Mouse (Mus musculus) retina, postnatal 1 day (tissue): Measurements from ENCODE around the gene Srpr.

Experiments
- DNase-seq: peaks from one replicate; pipeline ENCODE4 v3.0.0-alpha.2; 2012

The Srpr gene

DNA sequence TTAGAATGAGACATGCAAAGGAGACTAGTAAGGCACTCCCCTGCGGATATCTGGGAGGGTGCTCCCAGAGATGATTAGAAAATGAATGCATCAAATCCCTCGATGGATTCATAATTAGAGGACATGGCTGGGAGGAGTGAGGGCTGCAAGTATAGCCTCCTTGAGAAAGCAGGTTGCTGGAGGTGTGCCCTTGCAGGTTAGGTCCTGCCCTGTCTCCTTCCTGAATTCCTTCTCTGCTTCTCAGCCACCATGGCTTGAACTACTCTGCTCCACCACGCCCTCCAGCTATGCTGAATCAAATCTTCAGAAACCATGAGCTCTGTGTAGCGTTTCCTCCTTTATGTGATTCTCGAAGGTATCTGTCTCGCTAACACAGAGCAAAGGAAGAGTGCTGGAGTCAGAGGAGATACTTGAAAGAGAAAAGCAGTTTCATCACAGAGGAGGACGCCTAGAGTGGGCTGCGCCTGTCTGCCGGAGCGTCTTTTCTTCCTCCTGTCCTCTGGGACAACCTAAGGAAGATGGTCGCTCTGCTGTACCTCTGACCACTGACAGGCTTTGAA, 6.9 kb upstream of the Srpr start:
- no peak for DNase-seq

DNA sequence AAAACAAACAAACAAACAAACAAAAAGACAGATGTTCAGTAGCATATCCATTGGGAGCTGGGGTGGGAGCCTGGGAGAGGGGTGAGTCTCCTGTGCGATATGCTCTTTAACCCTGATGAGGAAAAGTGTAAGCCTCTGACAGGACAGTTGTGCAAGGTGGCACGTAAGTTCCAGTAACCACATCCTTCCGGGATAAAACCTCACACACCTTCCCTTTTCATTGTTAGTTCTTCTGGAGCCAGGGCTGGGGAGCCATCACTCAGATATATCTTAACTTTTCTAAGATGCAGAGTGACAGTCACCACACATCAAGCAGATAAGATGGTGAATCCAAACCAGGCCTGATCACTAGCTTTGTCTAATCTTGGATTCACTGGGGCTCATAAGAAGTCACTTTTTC, 5.9 kb upstream of the Srpr start:
- DNase-seq: no peak

DNA sequence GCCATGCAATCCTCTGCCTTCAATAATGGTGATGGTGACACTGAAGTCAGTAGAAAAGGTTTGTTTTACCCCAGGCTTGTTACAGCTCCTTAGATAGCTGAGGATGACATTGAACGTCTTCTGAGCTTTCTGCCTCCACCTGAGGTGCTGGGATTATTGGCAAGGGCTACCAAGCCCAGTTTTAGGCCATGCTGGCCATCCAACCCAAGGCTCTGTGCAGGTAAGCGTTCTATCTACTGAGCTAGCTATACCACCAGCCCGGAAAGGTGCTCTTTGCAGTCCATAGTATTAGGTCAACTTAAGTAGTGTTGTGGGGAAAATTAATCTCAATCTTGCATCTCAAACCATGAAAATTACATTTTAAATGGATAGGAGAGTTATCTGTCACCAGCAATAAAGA, 2.4 kb upstream of the Srpr start:
- no peak for DNase-seq

DNA sequence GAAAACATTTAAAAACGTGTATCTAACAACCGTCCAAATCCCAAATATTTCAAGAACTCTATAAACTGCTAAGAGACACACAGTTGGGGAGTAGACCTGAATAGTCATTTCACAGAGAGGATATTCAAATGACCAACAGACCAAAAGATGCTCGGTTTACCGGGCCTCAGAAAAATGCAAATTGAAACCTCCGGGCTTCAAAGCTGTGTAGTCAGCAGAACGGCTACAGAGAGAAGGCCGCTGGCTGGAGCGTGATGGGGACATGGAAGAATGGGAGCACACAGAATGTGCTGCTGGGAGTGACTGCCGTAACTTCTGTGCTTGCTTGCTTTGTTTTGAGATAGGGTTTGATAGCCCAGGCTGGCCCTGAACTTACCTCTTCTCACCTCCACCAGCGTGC, 1.6 kb upstream of the Srpr start:
- DNase-seq: no peak

DNA sequence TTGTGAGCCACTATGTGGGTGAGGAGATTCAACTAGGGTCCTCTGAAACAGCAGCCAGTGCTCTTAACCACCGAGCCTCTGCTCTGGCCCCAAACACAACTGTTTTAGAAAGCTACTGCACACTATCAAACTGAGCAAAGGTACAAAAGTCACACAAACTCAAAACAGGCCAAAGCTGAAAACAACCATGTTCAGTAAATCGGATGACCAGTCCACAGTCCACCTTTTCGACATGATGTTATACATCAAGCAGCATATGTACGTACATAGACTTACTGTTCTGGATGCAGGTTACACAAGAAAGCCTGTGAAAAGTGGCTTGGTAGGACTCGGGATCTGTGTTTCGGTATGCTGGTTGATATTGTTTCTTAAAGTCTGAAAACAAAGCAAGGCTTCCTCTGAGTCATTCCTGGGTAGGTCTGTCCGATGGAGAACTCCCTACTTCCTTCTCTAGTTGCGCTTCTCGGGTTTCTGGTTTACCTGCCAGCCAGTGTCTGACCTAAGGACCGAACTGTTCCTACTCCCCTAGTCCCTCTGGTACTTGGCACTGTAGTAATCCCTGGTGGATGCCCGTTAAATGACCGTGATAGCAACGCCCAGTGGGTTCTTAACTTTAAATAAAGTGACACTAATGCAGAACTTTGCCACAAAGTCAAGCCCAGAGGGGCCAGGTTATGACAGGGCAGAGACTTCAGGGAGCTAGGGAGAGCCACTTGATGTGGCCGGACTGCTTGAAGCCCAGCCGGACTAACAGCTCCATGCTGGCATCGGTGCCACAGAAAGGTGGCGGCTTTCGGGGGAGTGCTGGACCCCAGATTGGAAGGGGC, 817 bp upstream of the Srpr start:
- no peak for DNase-seq

DNA sequence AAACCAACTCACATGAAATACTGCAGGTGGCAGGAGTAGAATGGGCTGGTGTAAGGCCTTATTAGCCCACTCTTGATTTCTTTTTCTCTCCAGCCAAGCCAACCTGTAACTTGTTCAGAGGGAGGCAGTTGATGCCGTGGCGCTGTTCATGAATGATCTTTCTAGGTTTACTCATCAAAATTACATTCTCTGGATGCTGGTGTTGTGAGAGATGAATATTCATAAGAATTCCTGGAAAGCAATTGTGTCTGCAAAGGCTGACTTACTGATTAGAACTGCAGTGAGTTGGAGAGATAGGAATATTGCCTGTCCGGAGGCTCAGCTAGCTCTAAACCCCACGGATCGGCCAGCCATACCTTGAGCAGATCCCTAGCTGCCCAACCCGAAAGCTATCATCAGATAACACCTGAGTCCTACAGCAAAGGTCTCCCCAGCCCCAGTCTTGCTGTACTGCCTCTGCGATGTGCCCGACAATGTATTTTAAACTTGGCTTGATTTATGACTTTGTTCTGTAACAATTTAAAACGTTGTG, 620 bp downstream of the Srpr start:
- no peak for DNase-seq

DNA sequence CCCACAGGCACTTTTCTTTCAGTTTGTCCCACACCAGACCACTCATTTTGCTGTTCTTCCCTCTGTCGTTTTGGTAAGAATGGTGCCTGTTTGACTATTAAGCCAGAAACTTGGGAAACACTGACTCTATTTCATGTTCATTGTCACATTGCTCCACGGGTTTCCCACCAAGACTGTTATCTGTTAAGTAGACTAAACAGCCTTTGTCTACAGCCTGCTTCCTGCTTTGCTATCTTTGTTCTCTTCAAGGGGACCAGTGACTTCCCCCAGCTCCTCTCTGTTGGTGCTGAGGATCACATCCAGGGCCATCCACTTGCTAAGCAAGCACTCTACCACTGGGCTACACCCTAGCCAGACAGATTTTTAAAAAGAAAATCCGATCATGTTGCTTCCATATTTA, 3.6 kb downstream of the Srpr start:
- DNase-seq: no peak

DNA sequence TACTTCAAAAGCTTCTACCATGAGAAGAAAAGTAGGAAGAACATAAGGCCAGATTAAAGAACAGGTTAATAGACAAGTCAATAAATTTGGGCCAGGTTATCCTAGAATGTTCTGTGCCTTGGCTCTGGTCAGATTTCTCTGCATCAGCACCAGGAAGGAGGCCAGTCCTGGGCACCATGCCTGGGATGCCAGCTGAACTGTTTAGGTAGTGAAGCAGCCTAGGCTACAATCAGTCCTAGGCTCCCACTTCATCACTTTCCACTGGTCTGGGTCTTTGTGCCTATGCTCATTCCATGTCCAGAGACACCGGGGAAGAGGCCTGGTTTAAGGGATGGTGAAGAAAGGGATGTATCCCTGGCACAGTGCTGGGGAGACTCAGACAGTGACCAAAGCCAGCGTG, 4.4 kb downstream of the Srpr start:
- no peak for DNase-seq

DNA sequence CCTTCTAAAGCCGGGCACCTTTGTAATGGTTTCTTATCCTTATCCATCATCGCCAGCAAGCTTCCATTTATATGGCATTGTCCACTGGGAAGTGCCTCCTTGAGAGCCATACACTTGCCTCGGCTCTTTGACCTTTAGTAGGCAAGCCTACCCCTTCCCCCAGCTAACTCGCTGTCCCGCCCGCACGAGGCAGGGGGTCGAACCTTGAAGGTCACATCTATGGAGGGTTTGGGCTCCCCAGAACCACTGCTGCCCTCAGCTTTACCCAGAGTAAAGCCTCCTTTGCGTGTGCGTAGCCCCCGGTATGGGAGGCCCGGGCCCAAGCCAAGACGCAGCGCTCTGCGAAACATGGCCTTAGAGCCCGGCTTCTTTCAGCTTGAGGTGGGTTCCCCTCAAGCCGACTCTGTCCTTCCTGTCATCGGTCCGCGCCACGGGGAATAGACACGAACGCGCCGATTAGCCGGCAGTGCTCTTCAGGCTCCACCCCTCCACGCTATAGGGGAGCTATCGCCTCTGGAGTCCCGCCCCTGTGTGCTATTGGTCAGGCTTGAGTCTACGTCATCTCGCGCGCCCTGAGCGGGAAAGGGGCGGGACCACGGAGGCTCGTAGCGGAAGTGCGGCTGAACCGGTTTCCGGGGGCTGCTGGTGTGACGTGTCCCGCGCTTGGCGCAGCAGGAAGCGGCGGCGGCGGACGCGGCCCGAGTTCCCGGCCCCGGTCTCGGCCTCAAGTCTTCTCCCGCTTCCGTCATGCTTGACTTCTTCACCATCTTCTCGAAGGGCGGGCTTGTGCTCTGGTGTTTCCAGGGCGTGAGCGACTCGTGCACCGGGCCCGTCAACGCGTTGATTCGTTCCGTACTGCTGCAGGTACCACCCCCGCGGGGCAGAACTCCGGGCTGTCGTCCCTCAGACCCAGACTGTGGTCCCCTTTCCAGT, 10.8 kb downstream of the Srpr start, which contains the start of gene Foxred1:
Gene Foxred1, minus strand, starts transcription at position 514 of the 933 bp plus-strand sequence.
- DNase-seq: peak; percentile 100

DNA sequence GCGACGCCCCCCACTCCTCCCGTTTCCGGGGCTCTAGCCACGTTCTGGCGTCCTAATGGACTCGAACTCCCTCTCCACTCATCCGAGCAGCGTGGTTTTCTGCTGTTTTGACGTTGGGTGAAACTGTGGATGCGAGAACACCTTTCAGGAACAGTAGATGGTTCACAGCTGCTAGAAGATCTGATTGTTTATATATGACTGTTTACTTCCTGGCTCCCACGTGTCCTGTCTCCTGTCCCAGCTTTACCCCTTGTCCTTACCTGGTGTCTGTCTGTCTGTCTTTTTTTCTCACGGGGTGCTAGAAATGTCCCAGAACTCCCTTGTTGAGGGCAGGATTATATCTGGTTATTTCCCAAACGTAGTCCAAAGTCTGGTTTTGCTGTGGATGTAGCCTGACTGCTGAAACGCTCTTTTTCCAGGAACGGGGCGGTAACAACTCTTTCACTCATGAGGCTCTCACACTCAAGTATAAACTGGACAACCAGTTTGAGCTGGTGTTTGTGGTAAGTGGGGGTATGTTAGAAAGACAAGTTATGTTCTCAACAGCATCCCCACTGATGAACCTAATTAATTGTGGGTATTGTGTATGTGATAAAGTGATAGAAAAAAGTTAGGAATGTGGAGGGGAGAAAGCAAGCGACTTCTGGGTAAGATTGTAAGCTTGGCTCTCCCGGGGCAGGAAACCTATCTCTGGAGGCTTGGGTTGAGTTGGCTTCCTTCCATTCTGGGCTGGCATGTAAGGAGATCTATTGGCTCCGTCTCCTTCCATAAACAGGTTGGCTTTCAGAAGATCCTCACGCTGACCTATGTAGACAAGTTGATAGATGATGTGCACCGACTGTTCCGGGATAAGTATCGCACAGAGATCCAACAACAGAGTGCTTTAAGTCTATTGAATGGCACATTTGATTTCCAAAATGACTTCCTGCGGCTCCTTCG, 11.9 kb downstream of the Srpr start:
- no peak for DNase-seq

DNA sequence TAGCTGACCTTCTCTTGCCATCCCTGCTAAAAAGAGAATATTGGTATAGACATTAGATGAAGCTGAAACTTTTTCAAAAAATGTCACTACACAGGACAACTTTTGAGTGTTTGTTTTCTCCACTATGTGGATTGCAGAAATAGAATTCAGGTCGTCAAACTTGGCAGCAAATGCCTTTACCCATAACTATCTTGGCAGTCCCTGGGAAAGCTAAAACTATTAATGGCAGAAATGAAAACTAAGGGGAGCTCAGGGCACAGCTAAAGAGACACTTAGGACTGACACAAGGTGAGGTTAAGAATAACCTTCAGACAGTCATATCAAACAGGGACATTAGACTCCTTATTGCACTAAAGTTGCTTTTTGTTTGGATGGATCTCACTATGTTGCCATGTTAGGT, 18.0 kb downstream of the Srpr start:
- DNase-seq: no peak

DNA sequence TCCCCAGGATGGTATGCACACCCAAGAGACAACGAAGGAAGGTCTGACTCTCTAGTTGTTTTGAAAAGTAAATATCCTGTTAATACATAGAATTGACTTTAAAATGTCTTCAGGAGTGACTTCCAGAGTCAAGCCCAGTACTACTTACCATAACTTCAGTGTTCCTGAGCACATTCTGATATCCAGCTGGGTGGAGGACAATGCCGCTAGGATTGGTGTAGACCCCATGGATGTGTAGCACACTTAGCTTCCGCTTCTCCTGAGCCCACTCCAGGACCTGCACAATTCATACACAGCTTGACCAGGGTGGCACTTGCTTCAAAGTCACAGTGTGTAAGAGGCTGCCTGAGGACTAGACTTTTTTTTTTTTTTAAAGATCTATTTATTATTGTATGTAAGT, 23.5 kb downstream of the Srpr start:
- DNase-seq: no peak

DNA sequence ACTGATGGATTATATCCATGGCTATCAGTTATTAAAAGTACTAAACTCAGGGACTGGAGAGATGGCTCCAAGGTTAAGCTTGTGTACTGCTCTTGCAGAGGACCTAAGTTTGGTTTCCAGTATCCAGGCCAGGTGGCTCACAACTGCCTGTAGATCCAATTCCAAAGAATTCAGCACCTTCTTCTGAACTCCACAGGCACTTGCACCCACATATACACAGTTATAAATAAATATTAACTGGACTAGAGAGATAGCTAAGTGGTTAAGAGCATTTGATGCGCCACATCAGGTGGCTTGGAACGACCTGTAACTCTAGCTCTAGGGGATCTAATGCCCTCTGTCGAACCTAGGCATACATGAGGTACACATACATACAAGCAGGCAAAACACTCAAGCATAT, 28.7 kb downstream of the Srpr start:
- no peak for DNase-seq

DNA sequence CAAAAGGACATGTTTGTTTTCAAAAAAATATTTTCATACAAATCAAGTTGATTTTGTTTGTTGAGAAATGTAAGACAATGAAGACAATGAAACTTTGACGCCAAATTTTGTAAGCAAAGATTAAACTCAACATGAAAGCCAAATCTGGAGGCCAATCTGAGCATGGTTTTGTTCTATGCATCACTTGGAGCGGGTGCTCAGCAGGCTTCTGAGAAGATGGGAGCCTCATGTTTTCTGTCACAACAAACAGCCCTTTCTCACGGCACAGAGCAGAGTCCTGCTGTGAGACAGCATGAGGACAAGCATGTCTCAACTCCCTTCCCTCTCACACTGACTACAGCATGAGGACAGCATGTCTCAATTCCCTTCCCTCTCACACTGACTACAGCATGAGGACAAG, 36.0 kb downstream of the Srpr start:
- DNase-seq: no peak

DNA sequence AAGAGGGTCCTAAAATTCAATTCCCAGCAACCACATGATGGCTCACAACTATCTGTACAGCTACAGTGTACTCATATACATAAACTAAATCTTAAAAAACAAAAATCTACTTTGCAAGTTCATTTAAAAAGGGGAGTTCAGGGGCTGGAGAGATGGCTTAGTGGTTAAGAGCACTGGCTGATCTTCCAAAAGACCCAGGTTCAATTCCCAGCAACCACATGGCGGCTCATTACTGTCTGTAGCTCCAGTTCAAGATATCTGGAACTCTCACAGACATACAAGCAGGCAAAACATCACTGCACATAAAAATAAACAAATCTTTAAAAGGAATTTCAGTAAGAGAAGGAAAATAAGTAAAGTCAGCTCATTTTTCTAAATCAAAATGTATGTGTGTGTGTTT, 38.4 kb downstream of the Srpr start:
- no peak for DNase-seq

DNA sequence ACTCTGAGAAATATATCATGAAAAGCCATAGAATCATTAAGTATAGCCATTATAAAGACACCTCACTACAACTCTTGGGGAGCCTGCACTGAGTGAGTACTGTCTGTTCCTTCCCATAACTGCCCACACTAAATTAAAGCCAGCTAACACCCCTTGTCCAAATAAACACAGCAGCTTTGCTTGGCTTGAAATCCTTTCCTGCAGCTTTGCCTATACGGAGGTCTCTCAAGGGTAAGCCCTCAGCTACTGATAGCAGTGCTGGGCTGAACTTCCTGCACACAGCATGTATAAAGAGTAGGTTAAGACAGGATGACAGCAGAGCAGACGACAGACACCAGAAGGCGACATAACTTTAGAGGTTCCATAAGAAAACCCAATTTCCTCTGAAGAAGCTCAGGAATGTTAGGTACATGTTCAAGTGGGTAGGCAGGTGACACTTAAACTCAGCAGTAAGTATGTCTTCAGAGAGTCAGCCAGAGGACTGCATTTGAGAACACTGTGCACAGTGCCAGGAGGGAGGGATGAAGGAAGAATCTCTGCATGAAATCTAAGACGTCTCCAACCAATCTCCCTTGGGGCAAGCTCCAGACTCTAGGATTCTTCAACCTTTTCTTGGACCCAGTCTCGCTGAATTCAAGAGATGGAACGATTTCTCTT, 39.1 kb downstream of the Srpr start:
- no peak for DNase-seq

DNA sequence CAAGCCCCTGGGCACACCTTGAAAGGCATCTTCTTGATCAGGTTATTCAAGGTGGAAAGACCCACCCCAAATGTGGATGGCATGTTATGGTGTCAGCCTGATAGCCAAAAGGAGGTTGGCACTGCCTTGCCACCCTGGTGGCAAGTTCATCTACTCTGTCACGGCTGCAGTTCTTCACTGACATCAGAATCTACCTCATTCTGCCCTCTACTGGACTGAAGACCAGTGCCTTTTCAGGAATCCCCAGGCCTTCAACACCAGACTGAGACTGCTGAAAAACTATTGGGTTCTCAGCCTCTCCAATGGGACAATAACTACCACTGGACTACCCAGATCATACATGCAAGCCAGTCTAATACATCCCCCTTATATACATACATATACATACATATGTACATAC, 39.8 kb downstream of the Srpr start:
- no peak for DNase-seq

DNA sequence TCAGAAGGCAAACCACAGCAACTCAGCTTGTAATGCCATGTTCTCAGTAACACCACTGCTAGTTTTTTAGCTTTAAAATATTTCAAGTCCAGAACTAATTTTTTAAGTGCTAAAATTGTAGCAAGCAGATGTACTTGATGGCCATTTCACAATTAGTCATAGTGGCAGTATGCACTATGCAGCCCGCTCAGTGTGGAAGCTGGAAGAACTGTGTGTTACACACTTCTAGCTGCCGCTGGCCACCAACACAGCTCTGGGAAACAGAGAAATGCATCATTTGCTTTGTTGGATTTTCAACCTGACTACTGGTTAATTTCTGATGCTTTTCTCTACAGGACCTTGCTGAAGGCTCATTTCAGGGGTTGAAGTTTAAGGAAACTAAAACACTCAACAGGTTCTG, 47.4 kb downstream of the Srpr start:
- DNase-seq: no peak

DNA sequence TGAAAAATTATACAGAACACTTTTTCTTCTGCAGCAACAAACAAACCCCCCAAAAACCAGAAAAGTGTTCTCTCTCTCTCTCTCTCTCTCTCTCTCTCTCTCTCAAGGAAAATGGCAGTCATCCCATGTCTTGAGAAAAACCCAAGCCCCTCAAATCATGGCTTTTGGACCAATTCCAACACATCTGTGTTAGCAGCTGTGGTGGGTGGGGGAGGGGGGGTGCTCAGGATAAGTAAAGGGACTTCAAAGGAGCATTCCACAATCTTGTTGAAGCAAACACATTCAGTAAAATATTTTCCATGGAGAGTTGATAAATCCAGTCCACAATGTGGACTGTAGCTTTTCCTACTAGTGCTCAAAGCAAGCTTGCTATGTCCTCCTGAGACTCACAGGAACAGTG, 49.5 kb downstream of the Srpr start:
- no peak for DNase-seq

DNA sequence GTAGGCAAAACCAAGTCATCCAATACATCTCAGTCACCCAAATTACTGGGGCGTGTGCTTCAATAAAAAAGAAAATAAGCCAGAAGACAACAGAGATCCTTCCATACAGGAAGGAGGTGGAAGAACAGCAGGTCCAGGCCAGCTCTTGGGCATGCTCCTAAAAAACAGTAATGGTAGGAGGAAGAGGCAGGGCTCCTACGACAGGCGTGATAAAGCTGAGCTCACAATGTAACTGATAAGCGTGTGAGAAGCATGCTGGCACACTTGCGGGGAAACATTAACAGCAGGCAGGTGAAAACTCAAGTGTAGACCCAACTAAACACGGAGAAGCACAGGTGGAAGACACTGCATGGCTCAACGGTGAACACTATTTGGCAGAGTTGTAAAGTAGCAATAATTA, 57.4 kb downstream of the Srpr start:
- no peak for DNase-seq

DNA sequence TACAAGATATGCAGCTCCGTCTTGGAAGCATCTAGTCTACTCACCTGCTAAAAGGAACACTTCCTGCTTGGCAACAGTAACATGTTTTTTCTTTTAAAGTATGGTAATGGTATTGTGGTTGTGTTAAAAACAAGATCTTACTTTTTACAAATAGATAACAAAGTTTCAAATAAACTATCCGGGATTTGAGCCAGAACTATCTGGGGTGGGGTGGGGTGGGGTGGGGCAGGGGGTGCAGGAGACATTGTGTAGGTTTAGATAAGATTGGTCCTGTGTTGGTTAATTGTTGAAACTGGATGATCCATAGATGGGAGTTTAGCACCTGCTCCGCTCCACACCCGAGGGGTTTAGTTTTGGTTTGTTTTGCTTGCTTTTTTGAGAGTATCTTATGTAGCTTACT, 62.4 kb downstream of the Srpr start:
- no peak for DNase-seq

DNA sequence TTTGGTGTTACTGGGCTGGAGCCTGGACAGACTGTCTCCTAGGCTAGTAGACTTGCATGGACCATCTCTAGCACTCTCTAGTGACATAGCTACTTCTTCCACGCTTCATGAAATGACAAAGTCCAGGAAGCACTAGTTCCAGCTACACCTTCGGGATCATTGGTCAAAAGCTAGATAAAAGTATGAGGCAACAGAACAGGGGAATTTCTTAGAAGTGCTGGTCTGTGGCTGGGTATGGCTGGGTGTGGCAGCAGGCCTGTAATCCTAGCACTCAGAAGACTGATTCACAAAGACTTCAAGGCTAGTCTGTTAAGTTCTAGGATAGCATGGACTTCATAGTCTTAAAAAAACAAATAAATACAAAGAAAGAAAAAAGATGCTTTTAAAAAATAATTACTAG, 63.5 kb downstream of the Srpr start:
- no peak for DNase-seq
